Mouse (Mus musculus): ENCODE data around the gene Dock9. TPM values are rescaled to one million over a fixed set of nuclear protein-coding genes. Genes with fewer than 3 reads are reported as not detected.

Gene Dock9
- total and polyA plus RNA-seq, 3 experiments = 9.3 to 12.2 (median 10.3) TPM

GRCm38 (mm10) chr14:121706482-121706901 lies 91.1 kb downstream of the Dock9 start (continued):
- TF ChIP-seq MYC (IDR thresholded peaks at IDR 0.05; ENCODE audit: low read depth, low read length) = no peak
- no peak; the same call in 1 of the 2 replicates for TF ChIP-seq MXI1 (IDR thresholded peaks at IDR 0.05; ENCODE audit: low read depth, low read length)
- TF ChIP-seq E2F4 (IDR thresholded peaks at IDR 0.05; ENCODE audit: insufficient replicate concordance, low read depth, low read length) = no peak
- TF ChIP-seq TBP (conservative IDR thresholded peaks at IDR 0.05; ENCODE audit: low read depth, low read length) = peak; percentile 68
- peak; percentile 77 for TF ChIP-seq TCF12 (IDR thresholded peaks at IDR 0.05; ENCODE audit: low read depth, low read length)
- no peak for TF ChIP-seq GABPA (IDR thresholded peaks at IDR 0.05; ENCODE audit: insufficient replicate concordance, low read depth, low read length)
- no peak for TF ChIP-seq MAX (IDR thresholded peaks at IDR 0.05; ENCODE audit: low read length)
- TF ChIP-seq ZNF384 (IDR thresholded peaks at IDR 0.05; ENCODE audit: low read depth, low read length) = peak; percentile 96
- TF ChIP-seq IRF4 (IDR thresholded peaks at IDR 0.05; ENCODE audit: low read depth, low read length) = peak; percentile 64
- peak; percentile 12; the same call in 1 of the 2 replicates for TF ChIP-seq HCFC1 (IDR thresholded peaks at IDR 0.05; ENCODE audit: low read depth, low read length)
- no peak for TF ChIP-seq PAX5 (IDR thresholded peaks at IDR 0.05; ENCODE audit: low read length)
- TF ChIP-seq JUN (IDR thresholded peaks at IDR 0.05; ENCODE audit: insufficient read depth, low read depth, low read length) = no peak
- peak; percentile 56 for TF ChIP-seq BHLHE40 (IDR thresholded peaks at IDR 0.05; ENCODE audit: low read depth, low read length)
- no peak for TF ChIP-seq CHD1 (IDR thresholded peaks at IDR 0.05; ENCODE audit: low read depth, low read length)
- no peak for TF ChIP-seq ZKSCAN1 (IDR thresholded peaks at IDR 0.05; ENCODE audit: borderline replicate concordance, low read depth, low read length)
- no peak for TF ChIP-seq NRF1 (IDR thresholded peaks at IDR 0.05; ENCODE audit: low read depth, low read length)
- TF ChIP-seq ETS1 (conservative IDR thresholded peaks at IDR 0.05; ENCODE audit: low read depth, low read length) = peak; percentile 81
- TF ChIP-seq POLR2A (IDR thresholded peaks at IDR 0.05; ENCODE audit: low read depth, low read length) = peak; percentile 60

GRCm38 (mm10) chr14:121705644-121706043 lies 92.0 kb downstream of the Dock9 start:
- Histone ChIP-seq H3K27ac (ENCODE audit: insufficient read depth, low read depth) (peak overlapping the region; percentile 86), H3K9ac (ENCODE audit: insufficient read depth, low read depth) (peak overlapping the region; percentile 10), H3K4me1 (ENCODE audit: control insufficient read depth in 1 of 2, insufficient read depth in 2 of 2) (peaks cover 33 to 93% of the 10 kb centered on the region in 2 experiments), H3K4me3 (replicated peaks in 1 of 3; ENCODE audit: low read depth in 2 of 3, low read length in 2 of 3, poor library complexity in 1 of 3) (no peak overlapping the region), H3K9me3 (replicated peaks; ENCODE audit: low read length) (no peaks in the 10 kb centered on the region), H3K36me3 (replicated peaks in 1 of 2; ENCODE audit: control insufficient read depth in 1 of 2, insufficient read depth in 1 of 2, low read length in 1 of 2) (peaks cover 0 to 4% of the 10 kb centered on the region in 2 experiments), H3K79me2 (replicated peaks; ENCODE audit: control insufficient read depth, extremely low read depth, insufficient read depth, poor library complexity, severe bottlenecking) (peaks cover 25% of the 10 kb centered on the region), H3K4me2 (ENCODE audit: insufficient read depth, low read depth, poor library complexity, severe bottlenecking) (peak overlapping the region; percentile 74), H3K27me3 (replicated peaks) (no peaks in the 10 kb centered on the region)
- no peak for DNase-seq (ENCODE audit: extremely low read depth)
- dilution Hi-C loops (cut with MboI; ENCODE audit: extremely low pct_ligation_motif_present, extremely low pct_unique_long_range_greater_than_20kb, low sequenced_read_pairs) (no loop called here), in situ Hi-C loops (cut with MboI; ENCODE audit: low pct_ligation_motif_present, low pct_unique_long_range_greater_than_20kb, low sequenced_read_pairs) (no loop called here)
- no peak for TF ChIP-seq CHD2 (IDR thresholded peaks at IDR 0.05; ENCODE audit: low read length)
- TF ChIP-seq MYC (IDR thresholded peaks at IDR 0.05; ENCODE audit: low read depth, low read length) = no peak
- TF ChIP-seq MAZ (IDR thresholded peaks at IDR 0.05; ENCODE audit: low read depth, low read length) = no peak
- TF ChIP-seq NELFE (IDR thresholded peaks at IDR 0.05; ENCODE audit: low read depth, low read length) = no peak
- no peak for TF ChIP-seq POLR2A (IDR thresholded peaks at IDR 0.05; ENCODE audit: low read depth, low read length)
- TF ChIP-seq PAX5 (IDR thresholded peaks at IDR 0.05; ENCODE audit: low read length) = no peak
- no peak for TF ChIP-seq NRF1 (IDR thresholded peaks at IDR 0.05; ENCODE audit: low read depth, low read length)
- no peak for TF ChIP-seq USF2 (conservative IDR thresholded peaks at IDR 0.05; ENCODE audit: low read depth, low read length)
- TF ChIP-seq HCFC1 (IDR thresholded peaks at IDR 0.05; ENCODE audit: low read depth, low read length) = no peak
- TF ChIP-seq MAX (IDR thresholded peaks at IDR 0.05; ENCODE audit: low read length) = no peak
- TF ChIP-seq BHLHE40 (IDR thresholded peaks at IDR 0.05; ENCODE audit: low read depth, low read length) = peak; percentile 45; the same call in 1 of the 2 replicates
- TF ChIP-seq TBP (conservative IDR thresholded peaks at IDR 0.05; ENCODE audit: low read depth, low read length) = no peak
- no peak for TF ChIP-seq RCOR1 (conservative IDR thresholded peaks at IDR 0.05; ENCODE audit: low read depth, low read length)
- TF ChIP-seq ZMIZ1 (IDR thresholded peaks at IDR 0.05; ENCODE audit: low read depth, low read length) = no peak
- no peak for TF ChIP-seq SMC3 (IDR thresholded peaks at IDR 0.05; ENCODE audit: low read depth, low read length)
- no peak for TF ChIP-seq GABPA (IDR thresholded peaks at IDR 0.05; ENCODE audit: insufficient replicate concordance, low read depth, low read length)
- TF ChIP-seq E2F4 (IDR thresholded peaks at IDR 0.05; ENCODE audit: insufficient replicate concordance, low read depth, low read length) = no peak
- peak; percentile 6; the same call in 1 of the 2 replicates for TF ChIP-seq JUN (IDR thresholded peaks at IDR 0.05; ENCODE audit: insufficient read depth, low read depth, low read length)
- peak; percentile 42; the same call in 1 of the 2 replicates for TF ChIP-seq TCF12 (IDR thresholded peaks at IDR 0.05; ENCODE audit: low read depth, low read length)
- no peak for TF ChIP-seq USF1 (IDR thresholded peaks at IDR 0.05; ENCODE audit: low read depth, low read length)
- TF ChIP-seq CHD1 (IDR thresholded peaks at IDR 0.05; ENCODE audit: low read depth, low read length) = 0 out of 2 replicates have a peak, but pooled peaks have one; percentile 70
- TF ChIP-seq MAFK (IDR thresholded peaks at IDR 0.05; ENCODE audit: insufficient replicate concordance, low read length) = no peak
- TF ChIP-seq MXI1 (IDR thresholded peaks at IDR 0.05; ENCODE audit: low read depth, low read length) = no peak; the same call in 1 of the 2 replicates
- peak; percentile 5; the same call in 1 of the 2 replicates for TF ChIP-seq ELF1 (IDR thresholded peaks at IDR 0.05; ENCODE audit: low read depth, low read length)
- peak; percentile 47; the same call in 1 of the 2 replicates for TF ChIP-seq IRF4 (IDR thresholded peaks at IDR 0.05; ENCODE audit: low read depth, low read length)
- no peak for TF ChIP-seq UBTF (IDR thresholded peaks at IDR 0.05; ENCODE audit: low read depth, low read length)
- TF ChIP-seq ZNF384 (IDR thresholded peaks at IDR 0.05; ENCODE audit: low read depth, low read length) = no peak
- no peak for TF ChIP-seq MEF2A (IDR thresholded peaks at IDR 0.05; ENCODE audit: borderline replicate concordance, low read depth, low read length)
- no peak for TF ChIP-seq ZC3H11A (IDR thresholded peaks at IDR 0.05; ENCODE audit: low read depth, low read length)
- no peak for TF ChIP-seq POLR2AphosphoS2 (IDR thresholded peaks at IDR 0.05; ENCODE audit: low read depth, low read length)
- TF ChIP-seq EP300 (IDR thresholded peaks at IDR 0.05; ENCODE audit: low read length) = peak; percentile 76
- peak; percentile 27 for TF ChIP-seq ETS1 (conservative IDR thresholded peaks at IDR 0.05; ENCODE audit: low read depth, low read length)

Measured in CH12.LX (cell line).